Mouse (Mus musculus): ENCODE results near the gene Arl16. TPM values are rescaled to one million over a fixed set of nuclear protein-coding genes. Genes with fewer than 3 reads are reported as not detected.
A peak's percentile ranks its signal among the peaks of the same experiment; 100 is the strongest.

Gene Arl16
- total and polyA plus RNA-seq, 3 experiments, result 21.4 to 27.2 (median 23.2) TPM

DNA sequence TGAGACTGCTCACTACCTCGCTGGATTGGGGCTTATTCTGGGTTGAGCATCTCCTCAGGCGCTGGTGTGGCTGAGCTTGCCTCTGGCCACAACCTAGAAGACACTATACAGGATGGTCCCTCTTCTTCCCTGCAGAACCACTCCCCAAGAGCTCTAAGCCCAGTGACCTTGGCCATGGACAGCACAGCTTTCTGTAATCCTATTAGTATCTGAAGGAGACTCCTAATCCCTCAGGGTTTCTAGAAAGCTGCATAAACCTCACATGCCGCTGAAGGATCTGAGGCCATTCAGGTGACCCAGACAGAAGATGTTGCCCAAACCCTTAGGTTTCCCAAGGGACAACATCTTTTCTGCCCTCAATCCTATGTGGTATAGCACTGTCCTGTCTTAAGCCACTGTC is 15.2 kb downstream of the Arl16 start:
- no peak for DNase-seq

DNA sequence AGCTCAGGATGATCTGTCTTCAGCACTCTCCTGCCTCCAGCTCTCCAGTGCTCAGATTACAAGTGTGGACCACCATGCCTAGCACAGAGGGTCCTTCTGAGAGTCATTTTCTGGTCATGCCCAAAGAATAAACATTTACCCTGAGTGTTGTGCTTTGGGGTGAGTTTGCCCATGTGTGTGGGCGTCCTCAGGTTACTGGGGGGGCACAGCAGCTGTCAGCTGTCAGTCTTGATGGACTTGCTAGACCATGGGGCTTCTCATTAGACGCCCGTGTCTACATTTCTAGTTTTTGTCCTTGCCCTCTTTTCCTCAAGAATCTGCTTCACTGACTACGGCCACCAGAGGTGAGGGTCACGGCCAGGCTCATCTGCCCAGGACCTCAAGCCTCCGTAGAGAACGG is 20.2 kb downstream of the Arl16 start:
- no peak for DNase-seq

DNA sequence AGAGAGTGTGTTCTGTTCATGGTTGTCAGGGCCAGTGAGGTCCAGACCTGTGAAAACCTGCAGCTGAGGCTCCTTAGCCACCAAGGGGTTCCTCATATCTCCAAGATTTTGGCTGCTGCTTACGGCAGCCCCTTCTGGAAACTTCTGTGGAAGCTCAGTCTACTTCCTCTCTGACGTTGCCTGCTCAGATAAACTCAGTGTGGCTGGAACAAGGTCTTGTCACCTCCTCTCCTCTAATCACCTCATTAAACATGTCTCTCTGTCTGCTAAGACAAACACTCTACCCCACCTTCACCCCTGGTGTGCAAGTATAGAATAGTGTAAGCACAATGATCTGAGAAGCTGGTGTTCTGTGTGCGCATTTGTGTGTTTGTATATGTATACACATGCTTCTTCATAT is 21.9 kb downstream of the Arl16 start:
- no peak for DNase-seq

DNA sequence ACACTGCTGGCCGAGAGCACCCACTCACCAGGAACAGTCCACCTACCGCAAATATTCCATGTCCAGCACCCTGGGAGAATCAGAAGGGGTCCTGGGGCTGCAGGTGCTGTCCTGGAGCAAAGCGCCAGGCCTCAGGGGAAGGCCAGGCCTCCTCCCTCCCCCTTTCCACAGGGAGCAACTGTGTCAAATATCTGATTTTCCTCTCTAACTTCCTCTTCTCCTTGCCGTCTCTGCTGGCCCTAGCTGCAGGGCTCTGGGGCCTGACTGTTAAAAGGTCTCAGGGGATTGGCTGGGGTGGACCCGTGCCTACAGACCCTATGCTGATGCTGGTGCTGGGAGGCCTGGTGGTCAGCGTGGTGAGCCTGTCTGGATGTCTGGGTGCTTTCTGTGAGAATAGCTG is 23.3 kb downstream of the Arl16 start:
- no peak for DNase-seq

DNA sequence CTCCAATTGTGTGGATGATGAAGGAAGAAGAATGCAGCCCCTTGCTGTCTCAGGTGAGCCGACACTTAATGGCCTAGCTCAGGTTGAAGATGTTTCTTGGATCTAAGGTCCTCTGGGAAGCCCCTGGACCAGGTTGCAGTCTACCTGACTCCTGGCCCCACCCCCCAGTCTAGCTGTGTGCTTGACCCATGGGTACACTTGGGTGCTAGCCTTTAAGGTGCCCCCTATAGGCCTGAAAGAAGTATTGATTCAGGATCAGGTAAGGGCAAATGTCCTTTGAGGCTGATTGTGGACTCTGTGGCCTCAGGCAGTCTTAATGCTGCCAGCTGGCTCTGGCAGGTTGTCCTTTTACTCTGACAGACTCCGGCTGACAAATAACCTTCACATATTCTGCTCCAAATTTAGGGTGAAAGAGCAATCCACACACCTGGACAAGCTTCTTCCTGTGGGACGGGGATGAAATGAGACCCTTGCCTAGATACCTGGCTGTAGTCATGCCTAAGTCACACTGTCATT is 24.6 kb downstream of the Arl16 start:
- DNase-seq, result no peak

DNA sequence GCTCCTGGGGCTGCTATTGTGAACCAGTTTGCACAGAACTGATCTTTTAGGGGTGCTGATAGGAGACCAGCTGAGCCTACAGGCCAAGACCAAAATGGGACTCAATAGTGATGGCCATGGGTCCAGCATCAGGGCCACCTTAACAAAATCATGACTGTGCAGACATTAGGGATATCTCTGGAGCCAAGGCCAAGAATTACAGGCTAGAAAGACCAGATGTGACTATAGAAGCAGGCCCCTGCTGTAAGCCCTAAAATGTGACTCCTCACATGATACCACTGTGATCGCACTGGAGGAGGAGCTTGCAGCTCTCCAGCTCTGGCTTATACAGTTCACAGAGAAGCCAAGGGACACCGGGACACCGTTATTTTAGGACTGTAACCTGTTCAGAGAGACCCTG is 25.1 kb downstream of the Arl16 start, which contains the start of gene Tspan10:
Tspan10 (plus strand) TSS at position 301 of the 400 bp plus-strand sequence.
- DNase-seq, result no peak

DNA sequence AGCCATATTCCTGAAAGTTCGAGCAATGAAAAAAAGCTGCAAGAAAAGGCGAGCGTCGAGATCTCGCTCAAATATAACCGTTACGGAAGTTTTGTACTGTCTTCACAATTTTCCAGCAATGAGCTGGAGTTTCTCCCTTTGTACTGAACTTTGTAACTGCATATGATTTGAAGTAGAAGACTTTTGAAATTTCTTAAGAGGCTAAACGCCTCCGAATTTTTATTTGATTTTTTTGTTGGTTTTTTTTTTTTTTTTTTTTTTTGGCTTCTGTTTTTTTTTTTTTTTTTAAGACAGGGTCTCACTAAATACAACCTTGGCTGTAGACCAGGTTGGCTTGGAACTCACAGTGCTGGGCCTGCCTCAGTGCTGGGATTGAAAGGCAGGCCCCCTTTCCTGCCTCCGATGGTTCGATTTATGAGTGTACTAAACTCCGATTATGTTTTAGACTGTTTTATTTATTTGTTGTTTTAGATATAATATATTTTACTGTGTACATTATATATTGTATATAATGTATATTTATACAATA is 29.5 kb downstream of the Arl16 start:
- no peak for DNase-seq

DNA sequence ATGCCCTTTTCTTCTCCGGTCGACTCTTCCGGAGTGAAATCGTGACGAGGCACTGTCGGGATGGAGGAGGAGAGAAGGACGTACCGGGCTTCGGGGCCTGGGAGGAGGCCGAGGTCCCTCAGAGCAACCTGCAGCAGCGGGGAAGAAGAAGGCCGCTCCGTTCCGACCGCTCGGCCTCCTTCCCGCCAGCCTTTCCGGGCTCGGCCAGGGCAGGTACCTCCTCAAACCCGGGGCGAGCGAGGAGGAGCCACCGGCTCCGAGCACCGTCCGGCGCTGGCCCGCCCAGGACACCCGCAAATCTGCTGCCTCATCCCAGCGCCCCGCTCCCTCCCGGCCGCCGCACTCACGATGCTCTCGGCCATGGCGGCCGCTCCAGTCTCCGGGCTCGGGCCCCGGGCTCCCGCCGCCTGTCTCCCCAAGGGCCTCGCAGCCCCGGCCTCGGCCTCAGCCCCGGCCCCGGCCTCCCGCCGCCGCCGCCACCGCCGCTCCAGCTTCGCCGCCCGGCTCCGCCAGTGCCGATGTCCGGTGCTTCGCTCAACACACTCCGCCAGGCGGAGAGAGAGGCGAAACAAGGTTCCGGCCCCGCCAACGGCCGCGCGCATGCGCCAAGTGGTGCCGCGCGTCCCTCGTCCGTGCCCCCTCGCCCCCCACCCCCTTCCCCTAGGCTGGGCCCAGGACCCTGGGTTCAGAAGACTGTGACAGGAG is 30.1 kb downstream of the Arl16 start, which contains the start of gene Nploc4:
Nploc4 (minus strand) TSS at position 557 of the 705 bp plus-strand sequence.
- DNase-seq, result peak; percentile 94

DNA sequence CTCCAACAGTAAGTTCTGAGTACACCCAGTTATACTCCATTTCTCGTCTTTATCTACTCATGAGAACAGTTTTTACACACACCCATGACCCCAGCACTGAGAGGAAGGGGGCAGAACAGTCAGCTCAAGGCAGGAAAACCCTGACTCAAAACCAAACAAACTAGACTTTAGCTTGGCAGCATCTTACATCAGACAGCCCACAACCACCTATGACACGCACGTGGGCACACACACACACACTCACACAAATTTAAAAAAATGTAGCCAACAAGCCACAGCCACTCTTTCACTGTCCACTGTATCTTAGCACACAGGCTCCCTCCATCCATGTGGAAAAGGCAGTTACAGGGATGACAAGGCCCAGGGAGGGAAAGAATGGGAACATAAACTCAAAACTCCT is 40.7 kb downstream of the Arl16 start:
- DNase-seq, result no peak

DNA sequence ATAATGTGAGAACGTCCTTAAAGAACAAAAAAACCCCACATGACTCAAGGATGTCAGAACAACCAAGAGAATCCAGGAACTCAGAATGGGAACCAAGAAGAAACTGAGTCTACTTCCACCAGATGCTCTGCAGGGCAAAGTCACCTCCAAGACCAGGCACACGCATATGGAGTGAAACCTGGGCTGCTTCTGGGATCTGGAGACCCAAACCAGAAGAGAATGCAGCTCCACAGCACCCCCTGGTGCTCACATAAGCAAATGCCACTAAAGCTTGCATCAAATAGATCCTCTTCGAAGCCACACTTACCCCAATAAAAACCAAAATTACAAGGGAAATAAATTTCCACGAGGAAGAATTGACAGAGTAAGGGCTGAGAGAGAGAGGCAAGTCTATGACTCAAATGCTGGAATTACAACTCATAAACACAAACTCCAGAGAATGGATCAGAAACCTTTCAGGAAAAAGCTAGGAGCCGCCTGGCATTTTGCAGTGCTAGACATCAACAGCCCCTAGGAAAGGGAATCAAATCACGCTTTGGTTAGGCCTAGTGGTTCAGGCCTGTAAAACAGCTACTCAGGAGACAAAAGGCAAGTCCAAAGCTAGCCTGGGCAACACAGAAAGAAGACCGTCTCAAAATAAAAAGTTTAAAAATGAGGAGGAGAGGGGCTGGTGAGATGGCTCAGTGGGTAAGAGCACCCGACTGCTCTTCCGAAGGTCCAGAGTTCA is 43.7 kb downstream of the Arl16 start:
- DNase-seq, result peak; percentile 66

DNA sequence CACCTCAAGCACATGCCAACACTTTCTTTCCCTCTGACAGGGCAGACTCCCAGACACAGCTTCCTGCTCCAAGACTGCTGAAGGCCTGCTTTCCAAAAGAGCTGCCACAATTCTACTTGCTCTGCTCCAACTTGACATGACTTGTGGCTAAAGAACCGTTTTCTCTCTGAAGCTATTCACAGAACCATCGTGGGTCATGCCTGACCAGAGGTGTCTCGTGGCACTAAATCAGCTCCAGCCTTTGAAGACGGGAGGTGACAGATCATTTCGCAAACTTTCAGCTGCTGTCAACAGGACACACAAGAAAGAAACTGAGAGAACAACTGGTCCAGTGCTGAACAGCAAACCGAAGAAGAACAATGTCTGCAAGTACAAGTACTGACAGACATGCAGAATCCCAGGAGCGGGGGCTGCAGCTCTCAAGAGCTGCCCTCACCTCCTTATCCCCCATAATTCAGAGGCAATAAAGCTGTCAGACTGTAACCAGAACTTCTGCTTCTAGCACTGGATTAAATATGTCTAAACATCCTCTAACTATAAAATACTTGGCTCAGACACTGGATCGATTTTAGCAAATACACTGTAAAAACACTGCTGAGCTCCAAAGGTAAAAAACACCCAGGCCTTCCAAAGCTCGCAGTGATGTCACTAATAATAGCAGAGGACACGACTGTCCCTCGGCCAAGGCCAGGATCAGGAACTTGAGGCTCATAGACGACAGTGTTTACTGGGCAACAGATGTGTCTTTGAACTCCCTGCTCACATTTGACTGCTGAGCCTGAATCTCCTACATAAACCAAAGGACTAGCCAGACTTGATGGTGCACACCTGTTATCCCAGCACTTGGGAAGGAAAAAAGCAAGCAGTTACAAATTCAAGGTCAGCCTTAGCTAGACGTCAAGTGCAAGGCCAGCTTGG is 44.5 kb downstream of the Arl16 start:
- DNase-seq, result peak; percentile 47

DNA sequence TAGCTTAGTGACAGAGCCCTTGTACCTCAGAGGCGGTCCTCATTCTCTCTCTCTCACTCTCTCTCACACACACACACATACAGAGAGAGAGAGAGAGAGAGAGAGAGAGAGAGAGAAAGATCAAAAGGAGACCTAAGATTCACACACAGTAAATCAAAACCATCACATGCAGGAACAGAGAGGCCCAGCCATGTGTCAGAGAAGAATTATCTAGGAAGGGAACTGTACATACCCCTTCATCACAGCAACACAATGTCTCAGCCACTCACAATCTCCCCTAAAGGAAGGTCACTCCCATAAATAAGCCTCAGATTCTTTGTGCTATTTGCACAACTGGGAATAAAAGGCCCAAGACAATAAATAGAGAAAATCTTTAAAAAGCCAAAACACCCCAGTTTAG is 48.8 kb downstream of the Arl16 start:
- DNase-seq, result peak; percentile 15

DNA sequence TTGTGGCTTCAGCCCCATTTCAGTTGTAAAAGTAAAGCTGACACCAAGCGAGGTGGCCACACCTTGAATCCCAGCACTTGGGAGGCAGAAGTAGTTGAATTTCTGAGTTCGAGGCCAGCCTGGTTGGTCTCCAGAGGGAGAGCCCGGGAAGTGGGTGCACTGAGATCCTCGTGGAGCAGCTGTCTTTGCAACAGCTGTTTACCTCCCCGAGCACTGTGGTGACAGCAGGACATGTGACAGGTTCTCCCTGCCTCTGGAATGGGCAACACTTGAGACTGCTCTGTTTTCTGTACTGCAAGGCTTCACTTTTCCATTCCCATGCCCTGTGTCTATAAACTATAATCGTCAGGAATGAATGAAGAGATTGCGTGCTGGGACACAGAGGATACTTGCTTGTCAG is 49.6 kb downstream of the Arl16 start:
- DNase-seq, result no peak

Other genes starting within 250 kb of the Arl16 start
- gene Bahcc1, start 234.7 kb downstream of the Arl16 start, total RNA-seq (2021), result 10 to 100 TPM in 1 of 2 experiments, 1 to 10 TPM in 1; 9.2 to 21.9 TPM
- 17.9 and 19.5 TPM in 2 replicates for gene Bahcc1, start 234.7 kb downstream of the Arl16 start, polyA plus RNA-seq (2012; rRNA removed)
- gene Actg1, start 119.1 kb downstream of the Arl16 start, total RNA-seq (2021), result 1,000 to 10,000 TPM in 1 of 2 experiments, 100 to 1,000 TPM in 1; 913 to 1,618 TPM
- 531 and 632 TPM in 2 replicates for gene Actg1, start 119.1 kb downstream of the Arl16 start, polyA plus RNA-seq (2012; rRNA removed)
- gene Fscn2, start 106.1 kb downstream of the Arl16 start, total RNA-seq (2021), result under 1 TPM; 0.17 to 0.58 TPM
- 0.16 and 0.22 TPM in 2 replicates for gene Fscn2, start 106.1 kb downstream of the Arl16 start, polyA plus RNA-seq (2012; rRNA removed)
- 10 to 100 TPM; 17.6 to 24.1 TPM for gene Faap100, start 88.8 kb downstream of the Arl16 start, total RNA-seq (2021)
- gene Faap100, start 88.8 kb downstream of the Arl16 start, polyA plus RNA-seq (2012; rRNA removed), result 192 and 223 TPM in 2 replicates
- 100 to 1,000 TPM in 1 of 2 experiments, 10 to 100 TPM in 1; 76.6 to 108 TPM for gene Nploc4, start 29.9 kb downstream of the Arl16 start, total RNA-seq (2021)
- 129 and 132 TPM in 2 replicates for gene Nploc4, start 29.9 kb downstream of the Arl16 start, polyA plus RNA-seq (2012; rRNA removed)
- gene Tspan10, start 25.0 kb downstream of the Arl16 start, total RNA-seq (2021), result 1 to 10 TPM in 1 of 2 experiments, not detected in 1; 3.4 TPM
- 0.06 TPM in 1 of 2 replicates, not detected in the other for gene Tspan10, start 25.0 kb downstream of the Arl16 start, polyA plus RNA-seq (2012; rRNA removed)
- gene Pde6g, start 14.1 kb downstream of the Arl16 start, total RNA-seq (2021), result under 1 TPM in 1 of 2 experiments, not detected in 1; 0.31 TPM
- 0.48 and 0.49 TPM in 2 replicates for gene Pde6g, start 14.1 kb downstream of the Arl16 start, polyA plus RNA-seq (2012; rRNA removed)
- gene Oxld1, start 9.5 kb downstream of the Arl16 start, total RNA-seq (2021), result 10 to 100 TPM; 25.8 to 37.1 TPM
- 48.7 and 81.2 TPM in 2 replicates for gene Oxld1, start 9.5 kb downstream of the Arl16 start, polyA plus RNA-seq (2012; rRNA removed)
- gene Ccdc137, start 9.5 kb downstream of the Arl16 start, total RNA-seq (2021), result 10 to 100 TPM; 24.6 to 33.0 TPM
- gene Ccdc137, start 9.5 kb downstream of the Arl16 start, polyA plus RNA-seq (2012; rRNA removed), result 8.3 and 12.0 TPM in 2 replicates
- 100 to 1,000 TPM; 107 to 146 TPM for gene Mrpl12, start 17.0 kb upstream of the Arl16 start, total RNA-seq (2021)
- 163 and 185 TPM in 2 replicates for gene Mrpl12, start 17.0 kb upstream of the Arl16 start, polyA plus RNA-seq (2012; rRNA removed)
- gene Slc25a10, start 24.2 kb upstream of the Arl16 start, total RNA-seq (2021), result 100 to 1,000 TPM; 103 to 116 TPM
- 400 and 531 TPM in 2 replicates for gene Slc25a10, start 24.2 kb upstream of the Arl16 start, polyA plus RNA-seq (2012; rRNA removed)
- gene Gcgr, start 63.1 kb upstream of the Arl16 start, total RNA-seq (2021), result 1 to 10 TPM; 1.5 to 1.7 TPM
- 2.1 and 2.5 TPM in 2 replicates for gene Gcgr, start 63.1 kb upstream of the Arl16 start, polyA plus RNA-seq (2012; rRNA removed)
- 10 to 100 TPM; 56.9 to 65.8 TPM for gene Mcrip1, start 82.1 kb upstream of the Arl16 start, total RNA-seq (2021)
- gene Mcrip1, start 82.1 kb upstream of the Arl16 start, polyA plus RNA-seq (2012; rRNA removed), result 136 and 157 TPM in 2 replicates
- gene Ppp1r27, start 83.5 kb upstream of the Arl16 start, total RNA-seq (2021), result under 1 TPM; 0.40 to 0.79 TPM
- gene Ppp1r27, start 83.5 kb upstream of the Arl16 start, polyA plus RNA-seq (2012; rRNA removed), result 0.83 and 1.2 TPM in 2 replicates
- gene P4hb, start 105.6 kb upstream of the Arl16 start, total RNA-seq (2021), result 100 to 1,000 TPM; 462 to 524 TPM
- 108 and 126 TPM in 2 replicates for gene P4hb, start 105.6 kb upstream of the Arl16 start, polyA plus RNA-seq (2012; rRNA removed)
- gene Arhgdia, start 114.0 kb upstream of the Arl16 start, total RNA-seq (2021), result 100 to 1,000 TPM; 355 to 386 TPM
- 712 and 786 TPM in 2 replicates for gene Arhgdia, start 114.0 kb upstream of the Arl16 start, polyA plus RNA-seq (2012; rRNA removed)
- 10 to 100 TPM; 85.5 to 97.9 TPM for gene Alyref, start 130.8 kb upstream of the Arl16 start, total RNA-seq (2021)
- 10.3 and 12.6 TPM in 2 replicates for gene Alyref, start 130.8 kb upstream of the Arl16 start, polyA plus RNA-seq (2012; rRNA removed)
- 10 to 100 TPM; 82.8 to 85.9 TPM for gene Anapc11, start 130.8 kb upstream of the Arl16 start, total RNA-seq (2021)
- 183 and 187 TPM in 2 replicates for gene Anapc11, start 130.8 kb upstream of the Arl16 start, polyA plus RNA-seq (2012; rRNA removed)
- under 1 TPM; 0.61 to 0.62 TPM for gene Npb, start 140.9 kb upstream of the Arl16 start, total RNA-seq (2021)
- gene Npb, start 140.9 kb upstream of the Arl16 start, polyA plus RNA-seq (2012; rRNA removed), result 1.6 and 2.3 TPM in 2 replicates
- 100 to 1,000 TPM; 201 to 344 TPM for gene Pcyt2, start 150.3 kb upstream of the Arl16 start, total RNA-seq (2021)
- 460 and 610 TPM in 2 replicates for gene Pcyt2, start 150.3 kb upstream of the Arl16 start, polyA plus RNA-seq (2012; rRNA removed)
- 10 to 100 TPM; 54.2 to 69.5 TPM for gene Sirt7, start 157.6 kb upstream of the Arl16 start, total RNA-seq (2021)
- 109 and 128 TPM in 2 replicates for gene Sirt7, start 157.6 kb upstream of the Arl16 start, polyA plus RNA-seq (2012; rRNA removed)
- gene Mafg, start 166.0 kb upstream of the Arl16 start, total RNA-seq (2021), result 10 to 100 TPM; 48.1 to 60.7 TPM
- gene Mafg, start 166.0 kb upstream of the Arl16 start, polyA plus RNA-seq (2012; rRNA removed), result 54.3 and 66.9 TPM in 2 replicates
- 1 to 10 TPM; 1.0 to 1.9 TPM for gene Pycr1, start 176.2 kb upstream of the Arl16 start, total RNA-seq (2021)
- gene Pycr1, start 176.2 kb upstream of the Arl16 start, polyA plus RNA-seq (2012; rRNA removed), result 3.5 and 3.6 TPM in 2 replicates
- gene Myadml2, start 180.6 kb upstream of the Arl16 start, total RNA-seq (2021), result 1 to 10 TPM in 1 of 2 experiments, not detected in 1; 1.0 TPM
- 0.11 and 0.59 TPM in 2 replicates for gene Myadml2, start 180.6 kb upstream of the Arl16 start, polyA plus RNA-seq (2012; rRNA removed)
- gene Notum, start 193.6 kb upstream of the Arl16 start, total RNA-seq (2021), result 1 to 10 TPM; 2.8 to 8.1 TPM
- 7.4 and 9.3 TPM in 2 replicates for gene Notum, start 193.6 kb upstream of the Arl16 start, polyA plus RNA-seq (2012; rRNA removed)
- gene Aspscr1, start 205.4 kb upstream of the Arl16 start, total RNA-seq (2021), result 10 to 100 TPM; 74.9 to 84.1 TPM
- 124 and 125 TPM in 2 replicates for gene Aspscr1, start 205.4 kb upstream of the Arl16 start, polyA plus RNA-seq (2012; rRNA removed)
- 10 to 100 TPM; 54.0 to 63.5 TPM for gene Cenpx, start 246.1 kb upstream of the Arl16 start, total RNA-seq (2021)
- gene Cenpx, start 246.1 kb upstream of the Arl16 start, polyA plus RNA-seq (2012; rRNA removed), result 86.0 and 90.2 TPM in 2 replicates
- gene Lrrc45, start 246.3 kb upstream of the Arl16 start, total RNA-seq (2021), result 10 to 100 TPM; 21.9 to 25.3 TPM
- 34.2 and 40.1 TPM in 2 replicates for gene Lrrc45, start 246.3 kb upstream of the Arl16 start, polyA plus RNA-seq (2012; rRNA removed)